Mouse (Mus musculus) lung, postnatal 0 days (tissue): ENCODE measurements around the gene A3galt2. TPM values are rescaled to one million over a fixed set of nuclear protein-coding genes. Genes with fewer than 3 reads are reported as not detected.

Experiments
- ATAC-seq: fragments of 200-750 bp; cut with Nextera tagmentation; 2 replicates; pipeline ENCODE4 v1.8.0; 2017; ENCODE audit warnings: moderate library complexity
- DNase-seq: peaks from one replicate; pipeline ENCODE4 v3.0.0-alpha.2; 2016; ENCODE audit warnings: low spot score
- H3K27ac ChIP-seq: fragments of 300-500 bp; sonication (generic); 2 replicates; pipeline ENCODE4 v1.5.1; 2014; ENCODE audit warnings: antibody characterized with exemption, mild to moderate bottlenecking, low read length, mixed read lengths
- H3K27me3 ChIP-seq: fragments of 300-500 bp; sonication (generic); replicated peaks from 2 replicates; pipeline ENCODE4 v1.6.1; 2014; ENCODE audit warnings: low read length, mixed read lengths; ENCODE audit not compliant: insufficient read depth
- H3K36me3 ChIP-seq: fragments of 300-500 bp; sonication (generic); 2 replicates; pipeline ENCODE4 v1.6.1; 2014; ENCODE audit warnings: low read length, mixed read lengths; ENCODE audit not compliant: insufficient read depth
- H3K4me1 ChIP-seq: fragments of 300-500 bp; sonication (generic); 2 replicates; pipeline ENCODE4 v1.6.1; 2014; ENCODE audit warnings: antibody characterized with exemption, low read depth, low read length, mixed read lengths; ENCODE audit not compliant: insufficient read depth
- H3K4me2 ChIP-seq: fragments of 300-500 bp; sonication (generic); replicated peaks from 2 replicates; pipeline ENCODE4 v1.6.1; 2014; ENCODE audit warnings: low read depth, mild to moderate bottlenecking, low read length, moderate library complexity, mixed read lengths
- H3K4me3 ChIP-seq: fragments of 300-500 bp; sonication (generic); 2 replicates; pipeline ENCODE4 v1.5.1; 2014; ENCODE audit warnings: low read depth, low read length
- H3K9ac ChIP-seq: fragments of 300-500 bp; sonication (generic); replicated peaks from 2 replicates; pipeline ENCODE4 v1.6.1; 2014; ENCODE audit warnings: low read depth, mild to moderate bottlenecking
- H3K9me3 ChIP-seq: fragments of 300-500 bp; sonication (generic); 2 replicates; pipeline ENCODE4 v1.6.1; 2016; ENCODE audit warnings: low read length, mixed read lengths
- CTCF ChIP-seq: IDR thresholded peaks from 2 replicates; pipeline ENCODE4 v1.5.1; 2016; ENCODE audit warnings: antibody characterized with exemption, mild to moderate bottlenecking
- EP300 ChIP-seq: IDR thresholded peaks from 2 replicates; pipeline ENCODE4 v1.6.1; 2016; ENCODE audit warnings: antibody characterized with exemption, mild to moderate bottlenecking, control low read depth
- WGBS: fragments of 180-500 bp; shearing (Covaris S2); extraction: QIAGEN DNeasy Blood & Tissue Kit; methylation state at CpG from one replicate; pipeline ENCODE4 v1.1.7; 2014; 5-methylcytosine and 5-hydroxymethylcytosine counted together
- polyA plus RNA-seq: library from polyadenylated mRNA; unstranded; fragments of >200 nt; fragmentation: Nextera tagmentation; extraction: Ambion mirVana; gene quantifications from 2 replicates; pipeline ENCODE4 v1.2.1, GENCODE M21; 2015

A3galt2 gene
- polyA plus RNA-seq, 1 experiment from 2014 or later: 0.04 TPM

GRCm38 (mm10) chr4:128795596-128795995, 40.4 kb downstream of the A3galt2 start:
- Histone ChIP-seq H3K9ac (no peak overlapping the region), H3K4me3 (no peak overlapping the region), H3K4me1 (peaks cover 3% of the 10 kb centered on the region; the same call in 1 of the 2 replicates), H3K36me3 (no peaks in the 10 kb centered on the region), H3K27me3 (no peaks in the 10 kb centered on the region), H3K4me2 (no peak overlapping the region), H3K27ac (no peak overlapping the region), H3K9me3 (no peaks in the 10 kb centered on the region)
- ATAC-seq: no peak
- WGBS: 17% methylated on average over 9 of the region's 9 CpGs
- DNase-seq: no peak
- no peak for TF ChIP-seq EP300
- TF ChIP-seq CTCF: no peak

- Histone ChIP-seq H3K27me3 (no peaks in the 10 kb centered on the region), H3K4me2 (no peak overlapping the region), H3K4me3 (no peak overlapping the region), H3K9me3 (no peaks in the 10 kb centered on the region), H3K4me1 (peaks cover 3% of the 10 kb centered on the region; the same call in 1 of the 2 replicates), H3K36me3 (no peaks in the 10 kb centered on the region), H3K9ac (no peak overlapping the region), H3K27ac (no peak overlapping the region)
- no peak for TF ChIP-seq CTCF
- 65% methylated on average over 8 of the region's 8 CpGs for WGBS
- ATAC-seq (no peak), DNase-seq (no peak)
These were observed 41.6 kb downstream of the A3galt2 start for GRCm38 (mm10) chr4:128796788-128797187.

- peaks cover 14% of the 10 kb centered on the region for H3K4me1 ChIP-seq
- DNase-seq (peak; percentile 75), ATAC-seq (peak; percentile 30)
- 33% methylated on average over 9 of the region's 9 CpGs for WGBS
- no peak for TF ChIP-seq CTCF
- TF ChIP-seq EP300: no peak
- H3K4me2 ChIP-seq: 0 out of 2 replicates have a peak overlapping the region, but pooled peaks have one; percentile 3
- no peak overlapping the region for H3K9ac ChIP-seq
- H3K27me3 ChIP-seq: no peaks in the 10 kb centered on the region
- no peaks in the 10 kb centered on the region for H3K36me3 ChIP-seq
- H3K27ac ChIP-seq: no peak overlapping the region
- no peak overlapping the region for H3K4me3 ChIP-seq
- H3K9me3 ChIP-seq: no peaks in the 10 kb centered on the region
These were observed 46.7 kb downstream of the A3galt2 start for GRCm38 (mm10) chr4:128801675-128802465.

DNA sequence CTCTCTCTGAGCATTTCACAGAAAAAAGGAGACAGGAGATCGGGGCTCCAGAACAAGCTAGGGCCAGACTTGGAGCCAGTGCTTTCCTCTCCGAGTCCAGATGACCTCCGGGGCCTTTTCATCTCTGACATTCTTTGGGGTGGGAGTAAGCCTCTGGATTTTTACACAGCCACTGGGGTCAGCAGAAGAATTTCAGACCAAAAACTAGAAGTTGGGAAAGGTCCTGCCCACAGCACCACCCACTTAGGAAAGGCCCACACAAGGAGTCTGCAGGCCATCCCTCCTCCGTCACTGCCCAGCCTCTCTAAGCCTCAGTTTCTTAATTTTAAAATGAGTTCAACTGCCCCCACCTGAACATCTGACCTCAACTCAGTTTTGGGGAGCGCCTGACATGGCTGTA, 48.4 kb downstream of the A3galt2 start:
- peaks cover 14% of the 10 kb centered on the region for H3K4me1 ChIP-seq
- peak overlapping the region; percentile 71 for H3K27ac ChIP-seq
- DNase-seq (peak; percentile 28), ATAC-seq (no peak)
- no peak for TF ChIP-seq EP300
- no peak for TF ChIP-seq CTCF
- no peaks in the 10 kb centered on the region for H3K9me3 ChIP-seq
- WGBS: 53% methylated on average over 5 of the region's 5 CpGs
- 0 out of 2 replicates have a peak overlapping the region, but pooled peaks have one; percentile 12 for H3K9ac ChIP-seq
- 0 out of 2 replicates have a peak overlapping the region, but pooled peaks have one; percentile 95 for H3K4me2 ChIP-seq
- no peak overlapping the region for H3K4me3 ChIP-seq
- H3K36me3 ChIP-seq: no peaks in the 10 kb centered on the region
- no peaks in the 10 kb centered on the region for H3K27me3 ChIP-seq

GRCm38 (mm10) chr4:128804426-128805149, 49.4 kb downstream of the A3galt2 start:
- Histone ChIP-seq H3K9ac (peak overlapping the region; percentile 96), H3K4me2 (peak overlapping the region; percentile 95), H3K4me3 (peak overlapping the region; percentile 78), H3K9me3 (no peaks in the 10 kb centered on the region), H3K27ac (peak overlapping the region; percentile 99), H3K4me1 (peaks cover 14% of the 10 kb centered on the region), H3K27me3 (no peaks in the 10 kb centered on the region), H3K36me3 (no peaks in the 10 kb centered on the region)
- 2% methylated on average over 6 of the region's 6 CpGs for WGBS
- ATAC-seq (peak; percentile 25), DNase-seq (peak; percentile 68)
- no peak for TF ChIP-seq EP300
- no peak for TF ChIP-seq CTCF
